Mouse (Mus musculus) layer of hippocampus, adult 8-10 months (tissue): Measurements from ENCODE around the gene Pygm. TPM values are rescaled to one million over a fixed set of nuclear protein-coding genes. Genes with fewer than 3 reads are reported as not detected.

Source experiments
- DNase-seq, 2 experiments: peaks; one replicate each; pipeline ENCODE4 v3.0.0; 2022; ENCODE audit warnings: low spot score in 2 of 2
- total RNA-seq, 4 experiments: library from RNA; stranded (reverse); gene quantifications; 2 replicates each; pipeline ENCODE4 v1.2.4; 2022

The Pygm gene
- 10 to 100 TPM; 14.2 to 19.7 (median 19.0) TPM for total RNA-seq

DNA sequence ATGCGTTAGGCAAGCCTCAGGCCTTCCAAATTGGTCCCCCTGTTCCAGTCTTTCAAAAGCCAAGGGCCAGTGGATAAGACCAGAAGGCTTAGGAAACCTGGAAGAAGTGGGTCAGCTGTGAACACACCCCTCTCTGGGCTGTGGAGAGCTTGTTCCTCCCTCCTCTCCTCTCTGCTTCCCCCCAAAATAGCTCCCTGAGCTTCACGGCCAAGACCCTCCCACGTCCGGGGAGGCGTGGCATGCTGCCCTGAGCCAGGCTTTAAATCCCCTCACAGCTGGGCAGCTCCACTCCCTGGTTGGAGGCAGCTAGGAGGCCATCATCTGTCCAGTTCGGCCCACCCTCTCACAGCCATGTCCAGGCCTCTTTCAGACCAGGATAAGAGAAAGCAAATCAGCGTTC, at the start of gene Pygm:
Pygm (plus strand) TSS at position 272 of the 400 bp plus-strand sequence.
- no peak for DNase-seq

DNA sequence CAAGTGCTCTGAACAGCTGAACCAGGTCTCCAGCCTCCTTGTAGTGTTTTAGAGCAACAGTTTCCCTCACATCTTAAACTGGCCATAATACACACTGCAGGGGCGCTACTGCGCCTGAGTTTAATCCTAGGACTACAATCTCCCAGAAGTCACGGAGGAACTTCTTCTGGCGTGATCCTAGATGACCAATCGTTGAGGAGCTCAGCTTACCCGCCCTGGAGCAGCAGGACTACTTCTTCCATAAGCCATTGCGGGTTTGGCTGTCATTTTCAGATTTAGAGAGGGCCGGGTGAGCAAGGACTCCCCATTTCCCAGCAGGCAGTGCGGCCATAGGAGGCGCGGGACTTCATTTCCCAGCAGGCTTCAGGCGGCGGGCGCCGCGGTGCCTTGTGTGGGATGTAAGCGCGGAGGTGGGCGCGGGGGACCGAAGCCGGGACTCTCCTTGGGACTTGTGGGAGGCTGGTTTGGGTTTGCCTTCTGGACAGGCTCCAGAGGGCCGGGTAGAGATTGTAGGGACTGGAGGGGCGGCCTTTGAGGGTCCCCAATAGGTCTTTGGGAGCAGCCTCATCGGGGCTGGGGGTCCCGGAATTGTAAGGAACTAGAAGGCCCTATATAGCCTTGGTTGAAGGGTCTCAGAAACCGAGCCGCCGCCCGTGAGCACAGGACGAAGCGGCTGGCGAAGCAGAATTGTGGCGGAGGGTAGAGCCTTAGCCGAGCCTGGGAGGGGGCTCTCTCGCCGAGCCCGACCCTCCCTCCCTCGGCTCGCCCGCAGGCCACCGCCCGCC, 49.3 kb upstream of the Pygm start, which contains the start of gene Men1:
Men1 (plus strand) TSS at position 307 of the 785 bp plus-strand sequence.
- peak; percentile 96 to 97 for DNase-seq

DNA sequence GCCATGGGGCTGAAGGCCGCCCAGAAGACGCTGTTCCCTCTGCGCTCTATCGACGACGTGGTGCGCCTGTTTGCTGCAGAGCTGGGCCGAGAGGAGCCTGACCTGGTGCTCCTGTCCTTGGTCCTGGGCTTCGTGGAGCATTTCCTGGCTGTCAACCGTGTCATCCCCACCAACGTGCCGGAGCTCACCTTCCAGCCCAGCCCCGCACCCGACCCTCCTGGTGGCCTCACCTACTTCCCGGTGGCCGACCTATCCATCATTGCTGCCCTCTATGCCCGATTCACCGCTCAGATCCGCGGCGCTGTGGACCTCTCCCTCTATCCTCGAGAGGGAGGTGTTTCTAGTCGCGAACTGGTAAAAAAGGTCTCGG, 48.8 kb upstream of the Pygm start:
- no peak for DNase-seq

DNA sequence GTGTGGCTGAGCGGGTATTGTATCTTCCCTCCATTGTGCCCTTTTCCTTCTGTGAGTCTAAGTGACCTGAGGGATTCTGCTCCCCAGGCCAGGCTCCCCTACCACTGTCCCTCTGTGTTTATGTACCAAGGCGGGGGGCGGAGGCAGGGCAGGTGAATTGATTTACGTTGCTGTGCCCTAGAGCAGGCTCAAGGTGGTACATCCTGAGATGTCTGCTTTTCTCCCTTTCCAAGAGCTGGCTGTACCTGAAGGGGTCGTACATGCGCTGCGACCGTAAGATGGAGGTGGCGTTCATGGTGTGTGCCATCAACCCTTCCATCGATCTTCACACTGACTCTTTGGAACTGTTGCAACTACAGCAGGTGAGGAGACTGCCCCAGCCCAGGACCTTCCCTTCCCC, 47.3 kb upstream of the Pygm start:
- no peak for DNase-seq

DNA sequence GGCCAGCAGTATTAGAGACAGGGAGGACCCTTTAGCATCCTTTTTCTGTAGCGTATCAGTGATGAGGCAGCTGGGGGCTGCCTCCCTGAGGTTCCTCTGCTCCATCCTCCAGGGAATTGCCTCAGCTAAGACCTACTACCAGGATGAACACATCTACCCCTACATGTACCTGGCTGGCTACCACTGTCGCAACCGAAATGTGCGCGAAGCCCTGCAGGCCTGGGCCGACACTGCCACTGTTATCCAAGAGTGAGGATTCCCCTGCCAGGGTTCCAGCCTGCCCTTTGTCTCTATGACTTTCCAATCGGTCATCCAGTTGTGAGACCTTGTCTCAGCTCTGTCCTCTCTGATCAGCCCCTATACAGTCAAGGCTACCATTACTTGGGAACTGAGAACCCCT, 46.0 kb upstream of the Pygm start:
- DNase-seq, result no peak

DNA sequence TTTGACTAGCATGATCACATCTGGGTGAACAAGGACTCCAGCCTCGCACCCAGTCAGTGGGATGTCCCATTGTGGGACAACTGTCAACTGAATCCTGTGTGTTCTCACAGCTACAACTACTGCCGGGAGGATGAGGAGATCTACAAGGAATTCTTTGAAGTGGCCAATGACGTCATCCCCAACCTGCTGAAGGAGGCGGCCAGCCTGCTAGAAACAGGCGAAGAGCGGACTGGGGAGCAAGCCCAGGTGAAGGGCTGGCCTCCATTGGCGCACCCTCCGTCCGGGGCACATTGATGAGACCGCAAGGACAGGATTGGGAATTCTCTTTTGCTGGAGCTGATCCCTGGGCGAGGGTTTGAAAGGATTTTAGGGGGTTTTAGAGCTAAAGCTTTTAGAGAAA, 45.5 kb upstream of the Pygm start:
- no peak for DNase-seq

DNA sequence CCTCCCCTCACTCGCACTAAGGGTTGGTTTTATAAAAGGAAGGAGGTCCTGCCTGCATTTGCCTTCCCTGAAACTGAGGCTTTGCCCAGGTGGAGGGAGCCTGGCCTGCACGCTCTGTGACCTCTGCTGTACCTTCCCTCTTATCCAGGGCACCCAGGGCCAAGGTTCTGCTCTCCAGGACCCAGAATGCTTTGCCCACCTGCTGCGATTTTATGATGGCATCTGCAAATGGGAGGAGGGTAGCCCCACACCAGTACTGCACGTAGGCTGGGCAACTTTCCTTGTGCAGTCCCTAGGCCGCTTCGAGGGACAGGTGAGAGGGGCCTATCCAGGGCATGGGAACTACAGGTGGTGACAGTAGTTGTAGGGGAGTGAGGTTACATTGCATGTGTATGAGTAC, 45.0 kb upstream of the Pygm start:
- no peak for DNase-seq

DNA sequence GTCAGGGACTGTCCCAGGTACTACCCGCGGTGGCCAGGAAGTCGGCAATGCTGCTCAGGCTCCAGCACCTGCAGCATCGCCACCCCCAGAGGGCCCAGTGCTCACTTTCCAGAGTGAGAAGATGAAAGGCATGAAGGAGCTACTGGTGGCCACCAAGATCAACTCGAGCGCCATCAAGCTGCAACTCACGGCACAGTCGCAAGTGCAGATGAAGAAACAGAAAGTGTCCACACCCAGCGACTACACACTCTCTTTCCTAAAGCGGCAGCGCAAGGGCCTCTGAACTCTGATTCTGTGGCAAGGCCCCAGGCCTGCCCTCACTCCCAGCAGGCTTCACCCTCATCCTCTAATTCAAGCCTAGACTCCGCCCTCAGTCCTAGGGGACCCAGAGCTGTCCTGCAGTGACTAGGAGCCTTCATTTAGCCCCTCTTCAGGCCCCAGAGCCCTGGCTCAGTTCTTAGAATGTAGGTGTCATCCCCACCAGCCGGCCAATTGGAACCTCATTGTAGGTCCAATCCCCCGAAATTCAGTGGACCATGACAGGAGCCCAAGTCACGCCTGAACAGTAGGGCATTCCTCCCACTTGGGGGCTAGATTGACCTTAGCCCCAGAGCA, 44.2 kb upstream of the Pygm start:
- no peak for DNase-seq

DNA sequence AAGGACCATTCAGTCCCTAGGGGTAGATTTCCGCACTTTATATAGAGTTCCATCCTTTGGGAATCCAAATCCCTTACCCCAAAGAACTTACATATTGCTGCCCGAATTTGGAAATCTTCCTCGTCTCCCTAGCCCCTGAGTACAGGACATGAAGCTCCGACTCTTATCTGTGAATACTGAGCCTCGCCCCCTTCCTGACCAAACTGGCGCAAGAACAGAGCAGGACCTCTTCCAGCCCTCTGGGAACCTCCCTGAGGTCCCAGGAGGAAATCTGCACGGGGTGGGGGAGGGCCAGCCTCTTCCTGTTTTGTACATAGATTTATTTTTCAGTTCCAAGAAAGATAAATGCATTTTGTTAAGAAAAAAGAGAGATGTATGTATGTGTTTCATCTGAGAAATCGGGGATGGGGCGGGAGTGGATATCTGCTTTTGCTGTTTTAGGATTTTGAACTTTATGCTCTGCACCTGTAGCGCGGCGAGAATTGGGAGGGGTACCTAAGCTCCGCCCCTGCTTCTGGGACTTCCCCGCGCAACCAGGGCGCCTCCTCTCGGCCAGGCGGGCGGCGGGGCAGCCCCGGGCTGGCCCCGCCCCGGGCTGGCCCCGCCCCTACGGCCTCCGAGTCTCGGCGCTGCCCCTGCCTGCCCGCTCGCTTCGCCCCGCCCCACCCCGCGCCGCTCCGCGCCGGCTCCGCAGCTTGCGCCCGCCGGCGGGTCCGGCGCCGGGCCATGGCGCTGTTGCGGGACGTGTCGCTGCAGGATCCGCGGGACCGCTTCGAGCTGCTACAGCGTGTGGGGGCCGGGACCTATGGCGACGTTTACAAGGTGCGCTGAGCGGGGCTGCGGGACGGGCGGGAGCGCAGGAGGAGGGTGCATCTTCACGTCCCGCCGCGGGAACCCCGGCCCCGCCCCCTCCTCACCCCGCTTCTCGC, 43.4 kb upstream of the Pygm start, which contains the start of gene Map4k2:
Map4k2 (plus strand) TSS at position 612 of the 929 bp plus-strand sequence.
- DNase-seq, result peak in 1 of 2 experiments; percentile 57

DNA sequence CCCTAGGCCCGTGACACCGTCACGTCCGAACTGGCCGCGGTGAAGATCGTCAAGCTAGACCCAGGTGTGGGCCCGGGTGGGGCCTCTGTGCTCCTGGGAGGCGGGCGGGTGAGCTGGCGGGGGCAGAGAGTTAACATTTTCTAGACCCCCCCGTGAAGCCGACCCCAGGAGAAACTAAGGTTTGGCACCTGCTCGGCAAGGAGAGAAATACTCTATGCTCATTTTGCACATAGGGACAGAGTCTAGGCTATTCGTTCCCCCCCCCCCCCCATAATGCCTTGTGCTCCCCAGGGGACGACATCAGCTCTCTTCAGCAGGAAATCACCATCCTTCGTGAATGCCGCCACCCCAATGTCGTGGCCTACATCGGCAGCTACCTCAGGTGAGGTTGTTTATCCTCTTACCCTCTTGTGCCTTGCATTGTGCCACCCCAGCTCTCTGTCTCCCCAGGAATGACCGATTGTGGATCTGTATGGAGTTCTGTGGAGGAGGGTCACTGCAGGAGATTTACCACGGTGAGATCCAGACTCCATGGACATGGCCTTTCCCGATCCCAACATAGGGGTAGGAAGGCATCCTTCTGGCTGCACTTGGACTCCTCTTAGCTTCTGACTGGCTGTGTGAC, 42.6 kb upstream of the Pygm start:
- DNase-seq, result no peak

DNA sequence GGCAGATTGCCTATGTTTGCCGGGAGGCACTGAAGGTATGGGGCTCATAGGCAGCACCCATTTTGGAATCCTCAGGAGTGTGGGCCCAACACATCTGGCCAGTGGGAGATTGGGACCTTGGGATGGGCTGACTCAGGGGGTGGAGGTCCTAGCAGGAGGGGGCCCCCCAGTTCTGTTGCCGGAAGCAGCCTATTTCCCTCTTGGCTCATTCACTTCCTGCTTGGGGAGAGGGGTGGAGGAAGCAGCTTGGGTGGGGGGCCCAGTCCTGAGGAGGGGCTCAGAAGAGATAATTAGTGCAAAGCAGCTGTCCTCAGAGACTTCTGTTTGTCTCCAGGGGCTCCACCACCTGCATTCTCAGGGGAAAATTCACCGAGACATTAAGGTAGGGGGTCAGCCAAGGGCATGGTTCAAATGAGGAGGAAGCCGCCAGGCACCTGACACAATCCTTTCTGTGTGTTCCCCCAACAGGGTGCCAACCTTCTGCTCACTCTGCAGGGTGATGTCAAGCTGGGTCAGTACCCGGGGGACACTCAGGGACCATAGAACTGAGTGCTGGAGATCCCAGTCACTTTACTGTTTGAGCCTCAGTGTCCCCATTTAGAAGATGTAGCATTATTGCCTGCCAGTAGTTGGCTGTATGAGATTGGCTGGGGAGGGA, 41.8 kb upstream of the Pygm start:
- no peak for DNase-seq

DNA sequence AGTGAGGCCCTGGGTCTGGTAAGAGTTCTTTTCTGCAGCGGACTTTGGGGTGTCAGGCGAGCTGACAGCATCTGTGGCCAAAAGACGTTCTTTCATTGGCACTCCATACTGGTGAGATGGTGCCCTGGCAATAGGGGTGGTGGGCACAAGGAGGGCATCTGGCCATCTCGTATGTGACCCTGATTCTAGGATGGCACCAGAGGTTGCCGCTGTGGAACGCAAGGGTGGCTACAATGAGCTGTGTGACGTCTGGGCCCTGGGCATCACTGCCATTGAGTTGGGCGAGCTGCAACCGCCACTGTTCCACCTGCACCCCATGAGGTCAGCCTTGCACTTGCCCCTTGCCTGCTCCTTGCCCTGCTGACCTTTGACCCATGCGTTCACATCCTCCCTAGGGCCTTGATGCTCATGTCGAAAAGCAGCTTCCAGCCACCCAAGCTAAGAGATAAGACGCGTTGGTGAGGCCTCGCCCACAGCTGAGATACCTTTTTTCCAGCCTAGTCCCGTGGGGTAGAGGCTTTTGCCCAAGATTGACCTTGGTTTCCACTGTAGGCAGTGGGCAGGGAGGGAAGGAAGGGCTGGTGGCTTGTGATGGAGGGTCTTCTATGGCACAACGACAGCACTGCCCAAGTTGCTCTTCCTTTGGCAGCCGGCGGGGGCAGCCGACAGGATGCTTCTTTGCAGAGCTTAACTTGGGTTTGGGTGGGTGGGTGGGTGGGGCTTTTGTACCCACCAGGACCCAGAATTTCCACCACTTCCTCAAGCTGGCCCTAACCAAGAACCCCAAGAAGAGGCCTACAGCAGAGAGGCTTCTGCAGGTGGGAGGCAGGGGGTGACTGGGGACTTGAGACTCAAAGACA, 40.9 kb upstream of the Pygm start:
- no peak for DNase-seq

DNA sequence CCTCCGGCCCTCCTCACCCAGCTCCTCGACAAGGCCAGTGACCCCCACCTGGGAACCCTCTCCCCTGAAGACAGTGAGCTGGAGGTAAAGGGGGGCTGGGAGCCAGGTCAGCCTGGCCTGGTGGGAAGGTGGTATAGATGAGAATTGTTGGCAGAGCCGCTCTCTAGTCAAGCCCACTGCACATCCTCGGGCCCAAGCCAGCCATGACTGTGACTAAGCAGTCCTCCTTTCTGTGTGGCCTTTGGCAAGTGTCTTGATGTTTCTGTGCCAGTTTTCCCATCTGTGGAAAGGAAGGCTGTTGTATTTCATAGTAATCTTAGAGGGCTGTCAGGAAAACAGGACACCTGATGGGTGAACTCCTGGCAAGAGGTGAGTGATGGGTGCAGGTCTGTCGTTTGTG, 40.2 kb upstream of the Pygm start:
- no peak for DNase-seq

DNA sequence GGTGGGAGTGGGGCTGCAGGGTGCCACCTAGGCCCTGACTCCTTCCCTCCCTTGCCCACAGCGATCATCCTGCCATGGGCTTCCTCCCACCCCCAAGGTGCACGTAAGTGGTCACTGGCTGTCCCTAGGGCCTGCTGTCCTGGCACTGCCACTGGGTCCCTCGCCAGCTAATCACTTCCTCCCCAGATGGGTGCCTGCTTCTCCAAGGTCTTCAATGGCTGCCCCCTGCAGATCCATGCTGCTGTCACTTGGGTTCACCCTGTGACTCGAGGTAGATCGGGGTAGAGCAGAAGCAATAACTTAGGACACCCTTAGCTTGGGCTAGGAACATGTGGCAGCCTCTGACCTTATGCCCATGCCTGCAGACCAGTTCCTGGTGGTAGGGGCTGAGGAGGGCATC, 38.2 kb upstream of the Pygm start:
- no peak for DNase-seq

DNA sequence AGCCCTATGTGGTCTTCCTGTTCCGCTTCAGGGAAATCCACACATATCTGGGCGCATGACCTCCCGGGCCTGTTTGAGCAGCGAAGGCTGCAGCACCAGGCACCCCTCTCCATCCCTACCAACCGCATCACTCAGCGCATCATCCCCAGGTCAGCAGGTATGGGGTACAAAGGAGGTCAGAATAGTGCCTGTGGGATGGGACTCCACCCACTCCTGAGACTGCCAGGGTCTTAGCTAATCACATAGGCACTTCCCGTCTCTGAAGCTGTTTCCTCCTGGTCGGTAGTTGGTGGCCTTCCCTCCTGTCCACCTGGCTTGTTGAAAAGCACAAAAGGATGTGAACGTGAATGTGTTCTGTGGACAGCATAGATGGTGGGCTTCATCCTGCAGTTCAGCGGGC, 37.5 kb upstream of the Pygm start:
- DNase-seq, result no peak

DNA sequence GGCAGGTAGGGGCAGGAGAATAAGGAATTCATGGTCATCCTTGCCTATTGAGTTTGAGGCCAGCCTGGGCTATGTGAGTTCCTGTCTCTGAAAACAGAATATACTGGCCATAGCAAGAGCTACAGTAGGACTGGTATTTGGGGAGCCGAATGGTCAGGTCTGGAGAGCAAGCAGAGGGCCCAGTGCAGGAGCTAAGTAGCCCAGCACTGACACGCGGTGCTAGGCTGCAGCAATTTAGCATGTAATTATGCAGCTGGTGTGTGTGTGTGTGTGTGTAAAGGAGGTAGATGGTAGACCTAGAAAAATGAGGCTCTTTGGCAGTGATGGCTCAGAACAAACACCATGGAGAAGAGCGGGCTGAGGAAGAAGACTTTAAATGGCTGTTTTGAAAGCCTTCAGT, 36.6 kb upstream of the Pygm start:
- DNase-seq, result no peak

DNA sequence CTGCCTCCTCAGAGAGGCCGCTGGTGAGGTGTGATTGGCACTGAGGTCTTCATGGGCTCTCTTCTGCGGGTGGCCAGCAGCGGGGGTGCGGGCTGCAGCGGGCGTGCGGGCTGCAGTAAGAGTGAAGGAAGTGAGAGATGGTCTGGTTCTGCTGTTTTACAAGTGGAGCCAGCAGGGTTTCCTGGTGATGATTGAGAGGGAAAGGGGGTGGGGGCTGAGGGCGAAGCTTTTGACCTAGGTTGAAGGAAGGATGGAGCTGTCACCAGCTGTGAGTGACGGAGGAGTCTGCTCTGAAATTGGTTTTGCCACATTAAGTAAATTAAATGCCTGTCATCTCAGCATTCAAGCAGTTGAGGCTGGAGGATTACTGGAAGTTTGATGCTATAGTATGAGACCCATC, 35.5 kb upstream of the Pygm start:
- DNase-seq, result no peak

DNA sequence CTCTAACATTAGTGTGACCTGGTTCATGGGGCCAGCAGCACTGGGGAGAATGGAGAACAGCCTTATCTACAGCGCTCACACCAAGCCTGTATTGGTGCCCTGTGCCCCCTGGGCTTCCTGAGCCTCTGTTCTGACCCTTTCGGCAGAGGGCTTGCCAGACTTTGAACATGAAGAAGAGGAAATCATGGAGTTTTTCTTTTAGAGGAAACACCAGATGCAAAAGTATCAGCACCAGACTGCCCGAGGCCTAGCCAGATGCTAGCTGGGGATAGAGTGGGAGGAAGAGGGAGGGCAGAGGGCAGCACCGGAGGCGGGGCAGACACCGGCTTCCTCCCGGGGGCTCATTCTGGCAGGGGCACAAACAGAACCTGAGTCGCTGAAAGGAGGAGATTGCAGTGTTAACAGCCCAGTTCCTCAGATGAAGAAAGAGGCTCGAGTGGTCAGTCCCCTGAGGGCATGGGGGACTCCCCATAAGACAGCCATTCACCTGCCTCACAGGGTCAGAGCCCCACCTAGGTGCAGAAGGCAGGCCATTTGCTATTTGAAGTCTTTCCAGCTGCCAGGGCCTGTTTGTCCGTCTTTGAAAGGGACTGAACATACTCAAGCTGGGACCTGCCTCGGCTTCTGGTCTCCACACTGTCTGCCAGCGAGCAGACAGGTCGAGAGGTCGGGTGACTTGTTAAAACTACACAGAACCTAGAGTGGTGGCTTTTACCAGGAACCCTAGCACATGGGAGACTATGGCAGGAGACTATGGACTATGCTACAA, 34.8 kb upstream of the Pygm start:
- DNase-seq, result no peak

DNA sequence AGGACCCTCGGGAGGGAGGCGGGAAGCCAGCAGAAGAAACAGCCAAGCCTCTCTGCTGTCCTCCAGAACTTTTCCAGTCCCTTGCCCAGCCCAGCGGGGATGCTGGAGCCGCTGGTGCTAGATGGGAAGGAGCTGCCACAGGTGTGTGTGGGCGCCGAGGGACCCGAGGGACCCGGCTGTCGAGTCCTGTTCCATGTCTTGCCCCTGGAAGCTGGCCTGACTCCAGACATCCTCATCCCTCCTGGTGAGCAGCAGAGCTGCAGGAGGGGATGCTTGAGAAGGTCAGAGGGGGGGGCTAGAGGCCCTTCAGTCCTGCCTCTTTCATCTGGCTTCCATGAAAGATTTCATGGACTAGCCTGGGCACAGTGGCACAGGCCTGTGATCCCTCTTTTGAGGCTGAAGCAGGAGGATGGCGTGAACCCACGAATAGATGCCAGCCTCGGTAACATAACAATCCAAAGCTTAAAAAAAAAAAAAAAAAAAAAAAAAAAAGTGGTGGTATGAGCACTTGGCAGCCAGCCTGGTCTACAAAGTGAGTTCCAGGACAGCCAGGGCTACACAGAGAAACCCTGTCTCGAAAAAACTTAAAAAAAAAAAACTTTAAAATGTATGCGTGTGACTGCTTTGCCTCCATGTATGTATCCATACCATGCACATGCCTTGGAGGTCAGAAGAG, 32.6 kb upstream of the Pygm start:
- DNase-seq, result no peak
